Mouse (Mus musculus) forebrain, postnatal 0 days (tissue): ENCODE results near the gene Treml2. TPM values are rescaled to one million over a fixed set of nuclear protein-coding genes. Genes with fewer than 3 reads are reported as not detected.

Experiments used
- ATAC-seq: fragments of 200-750 bp; cut with Nextera tagmentation; 2 replicates; pipeline ENCODE4 v1.8.0; 2017; ENCODE audit warnings: mild to moderate bottlenecking, moderate library complexity
- DNase-seq: peaks from one replicate; pipeline ENCODE4 v3.0.0-alpha.2; 2015
- H3K27ac ChIP-seq: fragments of 300-500 bp; sonication (generic); 2 replicates; pipeline ENCODE4 v1.5.1; 2014; ENCODE audit warnings: low read depth, mild to moderate bottlenecking, antibody characterized with exemption, low read length, moderate library complexity, mixed read lengths
- H3K27me3 ChIP-seq: fragments of 300-500 bp; sonication (generic); 2 replicates; pipeline ENCODE4 v1.6.1; 2014; ENCODE audit warnings: mild to moderate bottlenecking, low read length, mixed read lengths; ENCODE audit not compliant: insufficient read depth
- H3K36me3 ChIP-seq: fragments of 300-500 bp; sonication (generic); 2 replicates; pipeline ENCODE4 v1.6.1; 2014; ENCODE audit warnings: mild to moderate bottlenecking, moderate library complexity; ENCODE audit not compliant: insufficient read depth
- H3K4me1 ChIP-seq: fragments of 300-500 bp; sonication (generic); 2 replicates; pipeline ENCODE4 v1.6.1; 2014; ENCODE audit warnings: antibody characterized with exemption; ENCODE audit not compliant: insufficient read depth
- H3K4me2 ChIP-seq: fragments of 300-500 bp; sonication (generic); 2 replicates; pipeline ENCODE4 v1.6.1; 2014; ENCODE audit warnings: low read depth, mild to moderate bottlenecking, moderate library complexity
- H3K4me3 ChIP-seq: fragments of 300-500 bp; sonication (generic); 2 replicates; pipeline ENCODE4 v1.5.1; 2014; ENCODE audit warnings: low read depth, low read length, mixed read lengths
- H3K9ac ChIP-seq: fragments of 300-500 bp; sonication (generic); 2 replicates; pipeline ENCODE4 v1.6.1; 2014; ENCODE audit warnings: mild to moderate bottlenecking
- H3K9me3 ChIP-seq: fragments of 300-500 bp; sonication (generic); 2 replicates; pipeline ENCODE4 v1.6.1; 2016; ENCODE audit warnings: low read length
- CTCF ChIP-seq: sonication (generic); IDR thresholded peaks from 2 replicates; pipeline ENCODE4 v1.5.1; 2016; ENCODE audit warnings: antibody characterized with exemption, control low read depth, low read depth
- WGBS: fragments of 180-500 bp; shearing (Covaris S2); extraction: QIAGEN DNeasy Blood & Tissue Kit; methylation state at CpG from one replicate; pipeline ENCODE4 v1.1.7; 2014; 5-methylcytosine and 5-hydroxymethylcytosine counted together
- polyA plus RNA-seq: library from polyadenylated mRNA; unstranded; fragments of >200 nt; fragmentation: Nextera tagmentation; extraction: Ambion mirVana; gene quantifications from 2 replicates; pipeline ENCODE4 v1.2.1, GENCODE M21; 2015
- total RNA-seq: library from RNA; depleted of rRNA; stranded (reverse); fragments of >200 nt; gene quantifications from 2 replicates; pipeline ENCODE4 v1.2.3, GENCODE M21; 2014

Treml2 gene
- total and polyA plus RNA-seq, 2 experiments from 2014 or later = 0.07 to 0.43 TPM

GRCm38 (mm10) chr17:48325638-48326037 is 26.3 kb downstream of the Treml2 start:
- ATAC-seq (no peak), DNase-seq (no peak)
- no peak overlapping the region for H3K4me2 ChIP-seq
- no peaks in the 10 kb centered on the region for H3K36me3 ChIP-seq
- H3K4me3 ChIP-seq = no peak overlapping the region
- no peaks in the 10 kb centered on the region for H3K27me3 ChIP-seq
- WGBS = 86% methylated on average over 11 of the region's 11 CpGs
- TF ChIP-seq CTCF = no peak
- no peaks in the 10 kb centered on the region for H3K9me3 ChIP-seq
- no peak overlapping the region for H3K9ac ChIP-seq
- 0 out of 2 replicates have a peak, but pooled peaks cover 4% of the 10 kb centered on the region for H3K4me1 ChIP-seq
- H3K27ac ChIP-seq = no peak overlapping the region

DNA sequence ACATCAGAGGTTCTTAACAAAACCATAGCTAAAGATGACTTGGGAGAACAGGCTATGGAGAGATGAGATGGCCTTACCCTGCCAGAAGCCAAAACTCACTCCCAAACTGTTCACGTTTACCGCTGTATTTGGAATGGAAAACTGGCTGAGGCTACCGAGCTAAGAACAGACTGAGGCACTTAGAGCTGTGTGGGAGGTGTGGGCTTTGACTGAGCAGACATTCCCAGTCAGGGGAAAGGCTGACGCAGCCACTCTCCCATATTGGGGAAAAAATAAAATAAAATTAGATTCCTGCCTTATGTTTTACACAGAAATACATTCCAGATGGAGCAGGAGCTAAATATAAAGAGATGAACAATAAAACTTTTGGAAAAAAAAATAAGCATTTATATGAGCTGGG is 27.4 kb downstream of the Treml2 start:
- ATAC-seq = peak; percentile 88
- TF ChIP-seq CTCF = no peak
- Histone ChIP-seq H3K4me1 (0 out of 2 replicates have a peak, but pooled peaks cover 4% of the 10 kb centered on the region), H3K27me3 (no peaks in the 10 kb centered on the region), H3K9ac (no peak overlapping the region), H3K4me2 (no peak overlapping the region), H3K4me3 (no peak overlapping the region), H3K27ac (no peak overlapping the region), H3K36me3 (no peaks in the 10 kb centered on the region), H3K9me3 (no peaks in the 10 kb centered on the region)
- WGBS = 65% methylated on average over 4 of the region's 4 CpGs
- DNase-seq = peak; percentile 57

- ATAC-seq (no peak), DNase-seq (no peak)
- no peak overlapping the region for H3K9ac ChIP-seq
- H3K36me3 ChIP-seq = no peaks in the 10 kb centered on the region
- 95% methylated on average over 2 of the region's 2 CpGs for WGBS
- TF ChIP-seq CTCF = no peak
- no peaks in the 10 kb centered on the region for H3K9me3 ChIP-seq
- H3K4me3 ChIP-seq = no peak overlapping the region
- no peak overlapping the region for H3K4me2 ChIP-seq
- no peaks in the 10 kb centered on the region for H3K4me1 ChIP-seq
- no peaks in the 10 kb centered on the region for H3K27me3 ChIP-seq
- H3K27ac ChIP-seq = no peak overlapping the region
Observed at GRCm38 (mm10) chr17:48332524-48332923, 33.2 kb downstream of the Treml2 start.

DNA sequence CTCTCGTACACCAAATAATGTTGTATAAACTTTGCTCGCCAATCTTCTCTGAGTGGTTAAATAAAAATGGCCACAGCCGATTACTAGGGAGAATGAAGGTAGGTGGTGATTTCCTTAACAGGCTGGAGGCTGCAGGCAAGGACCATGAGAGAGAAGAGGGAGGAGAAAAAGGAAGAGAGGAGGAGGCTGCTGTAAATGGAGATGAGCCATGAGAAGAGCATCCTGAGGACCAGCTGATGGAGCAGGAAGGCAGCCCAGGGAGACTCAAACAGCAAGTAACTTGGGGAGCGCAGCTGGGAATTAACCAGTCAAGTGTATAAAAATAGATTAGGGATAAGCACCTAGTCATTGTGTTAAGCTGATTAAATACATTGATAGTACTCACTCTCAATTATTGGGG is 34.9 kb downstream of the Treml2 start:
- no peak for TF ChIP-seq CTCF
- no peaks in the 10 kb centered on the region for H3K36me3 ChIP-seq
- H3K4me3 ChIP-seq = no peak overlapping the region
- no peaks in the 10 kb centered on the region for H3K4me1 ChIP-seq
- no peaks in the 10 kb centered on the region for H3K9me3 ChIP-seq
- no peak for ATAC-seq
- DNase-seq = no peak
- no peaks in the 10 kb centered on the region for H3K27me3 ChIP-seq
- no peak overlapping the region for H3K4me2 ChIP-seq
- no peak overlapping the region for H3K27ac ChIP-seq
- 79% methylated on average over 4 of the region's 4 CpGs for WGBS
- H3K9ac ChIP-seq = no peak overlapping the region

GRCm38 (mm10) chr17:48336857-48337256 is 37.6 kb downstream of the Treml2 start:
- Histone ChIP-seq H3K4me1 (no peaks in the 10 kb centered on the region), H3K36me3 (no peaks in the 10 kb centered on the region), H3K27ac (no peak overlapping the region), H3K9ac (no peak overlapping the region), H3K9me3 (no peaks in the 10 kb centered on the region), H3K4me3 (no peak overlapping the region), H3K27me3 (no peaks in the 10 kb centered on the region), H3K4me2 (no peak overlapping the region)
- DNase-seq (peak; percentile 74), ATAC-seq (no peak)
- WGBS = 1% methylated on average over 6 of the region's 6 CpGs
- TF ChIP-seq CTCF = peak; percentile 79

- Histone ChIP-seq H3K27ac (no peak overlapping the region), H3K4me2 (no peak overlapping the region), H3K27me3 (no peaks in the 10 kb centered on the region), H3K9ac (no peak overlapping the region), H3K9me3 (no peaks in the 10 kb centered on the region), H3K4me3 (no peak overlapping the region), H3K4me1 (no peaks in the 10 kb centered on the region), H3K36me3 (no peaks in the 10 kb centered on the region)
- DNase-seq = peak; percentile 41
- WGBS = 52% methylated on average over 1 of the region's 1 CpGs
- peak; percentile 72 for ATAC-seq
- no peak for TF ChIP-seq CTCF
Observed at GRCm38 (mm10) chr17:48340267-48340666, 41.0 kb downstream of the Treml2 start.

DNA sequence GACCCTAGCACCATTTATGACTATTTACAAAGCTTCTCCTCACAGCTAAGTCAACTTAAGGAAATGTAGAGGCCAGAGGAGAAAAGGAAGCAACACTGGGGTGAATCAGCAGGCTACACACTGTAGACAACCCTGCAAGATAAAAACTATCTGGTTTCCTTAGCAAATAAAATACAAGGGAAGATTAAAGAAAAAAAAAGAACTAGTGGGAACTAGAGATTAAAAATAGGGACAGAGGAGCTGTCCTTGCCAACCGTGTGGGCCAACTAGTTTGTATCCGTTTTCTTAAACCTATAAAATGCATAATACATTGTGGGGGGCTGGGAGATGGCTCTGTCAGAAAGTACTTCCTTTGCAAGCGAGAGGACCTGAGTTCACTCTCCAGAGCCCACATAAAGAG is 42.6 kb downstream of the Treml2 start:
- Histone ChIP-seq H3K4me2 (no peak overlapping the region), H3K9me3 (no peaks in the 10 kb centered on the region), H3K27ac (no peak overlapping the region), H3K4me3 (no peak overlapping the region), H3K9ac (no peak overlapping the region), H3K4me1 (no peaks in the 10 kb centered on the region), H3K36me3 (no peaks in the 10 kb centered on the region), H3K27me3 (no peaks in the 10 kb centered on the region)
- DNase-seq (no peak), ATAC-seq (no peak)
- no peak for TF ChIP-seq CTCF
- 72% methylated on average over 3 of the region's 3 CpGs for WGBS

- no peak overlapping the region for H3K4me3 ChIP-seq
- H3K4me2 ChIP-seq = no peak overlapping the region
- H3K9ac ChIP-seq = no peak overlapping the region
- H3K9me3 ChIP-seq = no peaks in the 10 kb centered on the region
- no peaks in the 10 kb centered on the region for H3K36me3 ChIP-seq
- no peak for DNase-seq
- no peak overlapping the region for H3K27ac ChIP-seq
- H3K4me1 ChIP-seq = no peaks in the 10 kb centered on the region
- no peak for ATAC-seq
- TF ChIP-seq CTCF = no peak
- no peaks in the 10 kb centered on the region for H3K27me3 ChIP-seq
- 97% methylated on average over 2 of the region's 2 CpGs for WGBS
Observed at GRCm38 (mm10) chr17:48343065-48343464, 43.8 kb downstream of the Treml2 start.
